Mouse (Mus musculus) spleen, adult 2 months (tissue): Measurements from ENCODE around the gene Riox1.

Experiments
- CTCF ChIP-seq: fragments of 200-500 bp; IDR thresholded peaks from 2 replicates; pipeline ENCODE4 v1.5.1; 2011; ENCODE audit warnings: mild to moderate bottlenecking, inconsistent platforms; ENCODE audit not compliant: insufficient read depth, insufficient read length, insufficient replicate concordance; ENCODE audit errors: extremely low read depth
- POLR2A ChIP-seq: fragments of 200-500 bp; IDR thresholded peaks from 2 replicates; pipeline ENCODE4 v1.6.1; 2011; ENCODE audit warnings: low read depth, low read length, inconsistent platforms

DNA sequence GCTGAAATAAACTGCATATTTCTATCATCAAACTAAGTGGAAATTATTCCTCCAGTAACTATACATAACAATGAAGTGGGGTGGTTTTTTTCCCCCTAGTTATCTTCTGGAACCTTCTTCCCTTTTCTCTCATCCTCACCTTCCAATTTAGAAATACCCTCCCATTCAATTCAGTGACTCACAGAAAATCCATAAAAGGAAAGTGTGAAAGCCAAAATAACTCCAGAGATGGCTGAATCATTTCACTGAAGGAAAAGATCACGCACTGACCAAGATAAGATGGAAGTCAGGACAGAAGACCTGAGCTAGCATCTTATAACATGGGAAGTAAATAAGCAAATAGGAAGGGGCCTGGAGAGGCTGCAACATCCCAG, 26.9 kb upstream of the Riox1 start:
- TF ChIP-seq CTCF (no peak), POLR2A (no peak)
